Mouse (Mus musculus): ENCODE measurements around the gene Shf. TPM values are rescaled to one million over a fixed set of nuclear protein-coding genes. Genes with fewer than 3 reads are reported as not detected.

Shf gene
- polyA plus RNA-seq, 1 experiment from 2014 or later, result 13.8 TPM

DNA sequence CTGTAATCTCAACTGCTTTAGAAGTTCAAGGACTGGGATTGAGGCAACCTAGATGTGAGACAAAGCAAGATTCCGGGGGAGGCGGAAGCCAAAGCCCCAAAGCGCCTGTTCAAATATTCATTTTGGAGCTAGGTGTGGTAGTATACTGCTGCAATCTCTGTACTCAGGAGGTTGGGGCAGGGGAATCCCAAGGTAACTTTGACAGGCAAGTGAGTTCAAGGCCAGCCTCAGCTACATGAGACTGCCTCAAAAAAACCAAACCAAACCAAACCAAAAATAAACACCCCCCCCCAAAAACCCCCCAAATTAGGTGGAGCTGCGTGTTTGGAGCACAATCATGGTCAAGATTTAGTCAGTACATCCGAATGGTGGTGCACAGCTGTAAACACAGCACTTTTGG is 5.0 kb upstream of the Shf start:
- DNase-seq (ENCODE audit: low spot score) (no peak), ATAC-seq (ENCODE audit: insufficient read depth, low FRiP score, low TSS enrichment) (no peak)
- Histone ChIP-seq H3K4me3 (ENCODE audit: low read depth, low read length) (no peak overlapping the region), H3K27me3 (ENCODE audit: control insufficient read depth, insufficient read depth, low read length) (no peaks in the 10 kb centered on the region), H3K9ac (ENCODE audit: low read length) (no peak overlapping the region), H3K4me2 (ENCODE audit: low read depth) (no peak overlapping the region), H3K27ac (ENCODE audit: low read depth, low read length) (no peak overlapping the region), H3K9me3 (ENCODE audit: control insufficient read depth, low read length) (no peaks in the 10 kb centered on the region), H3K36me3 (ENCODE audit: control insufficient read depth, insufficient read depth, low read length) (no peaks in the 10 kb centered on the region), H3K4me1 (ENCODE audit: control insufficient read depth, insufficient read depth, low read length) (no peaks in the 10 kb centered on the region)
- WGBS, result 80% methylated on average over 5 of the region's 5 CpGs

DNA sequence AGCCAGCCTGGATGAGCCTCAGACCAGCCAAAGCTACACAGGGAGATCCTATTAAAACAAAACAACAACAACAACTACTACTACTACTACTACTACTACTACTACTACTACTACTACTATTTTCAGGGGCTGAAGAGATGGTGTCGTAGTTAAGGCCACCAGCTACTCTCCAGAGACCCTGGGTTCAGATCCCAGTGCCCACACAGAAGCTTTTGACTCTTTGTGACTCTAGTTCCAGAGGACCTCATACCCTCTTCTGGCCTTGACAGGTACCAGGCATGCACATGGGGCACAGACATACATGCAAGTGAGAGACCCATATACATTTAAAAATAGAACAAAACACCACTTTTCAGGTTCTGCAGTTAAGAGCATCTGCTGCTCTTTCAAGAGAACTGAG is 3.6 kb upstream of the Shf start:
- no peak for DNase-seq (ENCODE audit: low spot score)
- Histone ChIP-seq H3K9ac (ENCODE audit: low read length) (no peak overlapping the region), H3K4me2 (ENCODE audit: low read depth) (no peak overlapping the region), H3K4me3 (ENCODE audit: low read depth, low read length) (no peak overlapping the region), H3K4me1 (ENCODE audit: control insufficient read depth, insufficient read depth, low read length) (peaks cover under 1% of the 10 kb centered on the region), H3K36me3 (ENCODE audit: control insufficient read depth, insufficient read depth, low read length) (no peaks in the 10 kb centered on the region), H3K9me3 (ENCODE audit: control insufficient read depth, low read length) (no peaks in the 10 kb centered on the region), H3K27me3 (ENCODE audit: control insufficient read depth, insufficient read depth, low read length) (no peaks in the 10 kb centered on the region), H3K27ac (ENCODE audit: low read depth, low read length) (no peak overlapping the region)
- no peak for ATAC-seq (ENCODE audit: insufficient read depth, low FRiP score, low TSS enrichment)
- 78% methylated on average over 1 of the region's 1 CpGs for WGBS

DNA sequence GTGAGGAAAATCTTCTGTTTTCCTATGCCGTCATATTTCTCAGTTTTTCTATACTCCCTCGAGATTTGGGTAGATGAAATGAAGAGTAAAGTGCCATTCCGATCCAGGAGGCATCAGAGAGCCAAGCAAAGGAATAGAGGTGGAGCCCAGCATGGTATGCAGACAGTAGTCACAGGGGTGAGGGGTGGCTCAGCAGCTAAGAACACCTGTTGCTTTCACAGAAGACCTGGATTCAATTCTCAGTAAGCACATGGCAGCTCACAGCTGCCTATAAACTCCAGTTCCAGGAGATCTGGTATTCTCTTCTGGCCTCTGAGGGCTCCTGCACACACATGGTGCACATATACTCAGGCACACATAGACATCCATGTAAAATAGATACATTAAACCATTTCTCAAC is 3.1 kb upstream of the Shf start:
- no peaks in the 10 kb centered on the region for H3K9me3 ChIP-seq (ENCODE audit: control insufficient read depth, low read length)
- ATAC-seq (ENCODE audit: insufficient read depth, low FRiP score, low TSS enrichment) (no peak), DNase-seq (ENCODE audit: low spot score) (no peak)
- no peaks in the 10 kb centered on the region for H3K27me3 ChIP-seq (ENCODE audit: control insufficient read depth, insufficient read depth, low read length)
- no peak overlapping the region for H3K4me2 ChIP-seq (ENCODE audit: low read depth)
- no peak overlapping the region for H3K27ac ChIP-seq (ENCODE audit: low read depth, low read length)
- peaks cover 5% of the 10 kb centered on the region for H3K4me1 ChIP-seq (ENCODE audit: control insufficient read depth, insufficient read depth, low read length)
- no peak overlapping the region for H3K9ac ChIP-seq (ENCODE audit: low read length)
- no peaks in the 10 kb centered on the region for H3K36me3 ChIP-seq (ENCODE audit: control insufficient read depth, insufficient read depth, low read length)
- WGBS, result 78% methylated on average over 3 of the region's 3 CpGs
- H3K4me3 ChIP-seq (ENCODE audit: low read depth, low read length), result no peak overlapping the region

DNA sequence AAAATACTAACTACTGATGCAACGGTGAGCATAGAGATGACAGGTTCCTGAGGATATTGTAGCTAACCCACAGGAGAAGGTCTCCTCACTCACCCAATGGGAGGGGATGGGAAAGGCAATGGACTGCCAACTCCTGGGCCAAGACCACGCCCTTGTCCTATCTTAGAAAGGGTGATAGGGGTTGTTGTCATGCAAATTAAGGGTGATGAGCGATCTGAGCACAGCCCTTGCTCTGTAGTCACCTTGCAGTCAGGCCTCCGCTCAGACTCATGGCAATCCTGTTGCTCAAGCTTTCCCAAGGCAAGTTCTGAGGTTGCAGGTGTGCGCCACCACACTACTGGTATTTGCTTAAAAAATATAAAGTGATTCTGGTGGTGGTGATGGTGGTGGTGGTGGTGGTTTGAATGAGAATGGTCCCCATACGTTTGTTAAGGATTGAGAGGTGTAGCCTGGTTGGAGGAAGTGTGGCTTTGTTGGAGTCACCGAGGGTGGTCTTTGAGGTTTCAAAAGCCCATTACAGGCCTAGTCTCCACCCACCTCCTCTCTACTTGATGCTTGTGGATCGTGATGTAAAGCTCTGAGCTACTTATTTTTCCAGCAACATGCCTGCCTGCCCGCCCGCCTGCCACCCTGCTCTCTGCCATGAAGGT is 1.3 kb upstream of the Shf start:
- no peak for ATAC-seq (ENCODE audit: insufficient read depth, low FRiP score, low TSS enrichment)
- no peak overlapping the region for H3K4me3 ChIP-seq (ENCODE audit: low read depth, low read length)
- 25% methylated on average over 10 of the region's 10 CpGs for WGBS
- H3K4me2 ChIP-seq (ENCODE audit: low read depth), result no peak overlapping the region
- no peaks in the 10 kb centered on the region for H3K36me3 ChIP-seq (ENCODE audit: control insufficient read depth, insufficient read depth, low read length)
- H3K27ac ChIP-seq (ENCODE audit: low read depth, low read length), result no peak overlapping the region
- H3K9ac ChIP-seq (ENCODE audit: low read length), result no peak overlapping the region
- no peak for DNase-seq (ENCODE audit: low spot score)
- no peaks in the 10 kb centered on the region for H3K9me3 ChIP-seq (ENCODE audit: control insufficient read depth, low read length)
- H3K4me1 ChIP-seq (ENCODE audit: control insufficient read depth, insufficient read depth, low read length), result peaks cover 17% of the 10 kb centered on the region
- H3K27me3 ChIP-seq (ENCODE audit: control insufficient read depth, insufficient read depth, low read length), result no peaks in the 10 kb centered on the region

DNA sequence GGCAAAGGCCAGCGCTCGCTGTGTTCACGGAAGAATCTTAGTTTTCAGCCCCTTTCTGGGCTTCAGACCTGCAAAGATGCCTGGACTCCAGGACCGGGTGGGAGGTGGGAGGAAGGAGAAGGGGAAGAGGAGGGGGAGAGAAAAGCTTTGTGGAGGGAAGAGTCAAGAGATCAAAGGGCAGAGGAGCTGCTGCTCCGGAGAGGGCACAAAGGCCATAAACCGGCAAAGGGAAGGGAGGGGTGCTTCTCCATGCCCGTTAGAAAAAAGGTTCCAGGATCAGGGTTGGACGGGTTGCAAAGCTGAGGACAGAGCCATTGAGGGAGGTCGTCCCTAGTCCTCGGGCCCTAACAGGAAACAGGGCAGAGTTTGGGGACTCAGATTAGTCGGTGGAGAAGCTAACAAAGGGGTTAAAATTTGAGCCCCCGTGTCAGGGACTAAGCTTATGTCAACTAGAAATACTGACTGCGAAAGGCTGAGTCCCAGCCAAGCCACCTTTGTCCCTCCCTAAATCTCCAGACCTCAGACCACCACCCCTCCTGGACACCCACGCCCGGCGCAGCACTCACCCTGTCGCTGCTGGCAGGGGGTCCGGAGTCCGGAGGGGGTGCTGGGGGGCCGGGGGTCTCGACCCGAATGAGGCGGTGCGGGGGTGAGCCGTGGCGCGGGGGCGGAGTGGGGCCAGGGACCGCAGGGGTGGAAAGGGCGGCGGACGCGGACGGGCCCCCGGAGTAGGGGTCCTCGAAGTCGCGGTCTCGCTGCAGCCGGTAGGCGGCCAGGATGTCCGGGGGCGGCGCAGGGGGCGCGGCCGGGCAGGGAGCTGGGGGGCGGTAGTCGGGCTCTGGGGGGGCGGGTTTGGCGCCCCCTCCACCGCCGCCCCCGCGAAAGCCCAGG is 636 bp downstream of the Shf start:
- peak; percentile 45 for ATAC-seq (ENCODE audit: insufficient read depth, low FRiP score, low TSS enrichment)

DNA sequence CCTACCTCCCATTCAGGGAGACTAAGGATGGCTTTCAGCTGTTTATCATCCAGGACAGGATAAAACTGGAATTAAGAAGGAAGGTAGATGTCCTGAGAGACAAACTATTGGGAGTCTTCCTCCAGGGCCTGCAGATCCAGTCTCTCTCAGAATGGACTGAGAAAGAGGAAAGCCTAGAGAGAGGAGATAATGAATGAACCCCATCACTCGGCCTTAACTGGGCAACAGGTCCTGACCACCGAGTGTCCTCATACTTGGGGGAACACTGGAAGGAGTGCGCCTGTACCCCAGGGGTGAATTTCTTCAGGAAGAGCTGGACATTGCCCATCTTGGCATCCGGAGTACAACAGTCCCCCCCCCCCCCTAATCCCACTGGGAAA is 1.3 kb downstream of the Shf start:
- H3K4me1 ChIP-seq (ENCODE audit: control insufficient read depth, insufficient read depth, low read length), result peaks cover 17% of the 10 kb centered on the region
- DNase-seq (ENCODE audit: low spot score) (no peak), ATAC-seq (ENCODE audit: insufficient read depth, low FRiP score, low TSS enrichment) (no peak)
- H3K27ac ChIP-seq (ENCODE audit: low read depth, low read length), result no peak overlapping the region
- H3K36me3 ChIP-seq (ENCODE audit: control insufficient read depth, insufficient read depth, low read length), result peaks cover 4% of the 10 kb centered on the region; the same call in 1 of the 2 replicates
- 5% methylated on average over 4 of the region's 4 CpGs for WGBS
- no peaks in the 10 kb centered on the region for H3K27me3 ChIP-seq (ENCODE audit: control insufficient read depth, insufficient read depth, low read length)
- peak overlapping the region; percentile 95 for H3K4me3 ChIP-seq (ENCODE audit: low read depth, low read length)
- peak overlapping the region; percentile 96 for H3K9ac ChIP-seq (ENCODE audit: low read length)
- no peaks in the 10 kb centered on the region for H3K9me3 ChIP-seq (ENCODE audit: control insufficient read depth, low read length)
- peak overlapping the region; percentile 87 for H3K4me2 ChIP-seq (ENCODE audit: low read depth)

More for the DNA sequence above, 636 bp downstream of the Shf start:
- H3K4me1 ChIP-seq (ENCODE audit: control insufficient read depth, insufficient read depth, low read length), result peaks cover 17% of the 10 kb centered on the region
- peak overlapping the region; percentile 95 for H3K4me3 ChIP-seq (ENCODE audit: low read depth, low read length)
- H3K27me3 ChIP-seq (ENCODE audit: control insufficient read depth, insufficient read depth, low read length), result no peaks in the 10 kb centered on the region
- peaks cover 4% of the 10 kb centered on the region; the same call in 1 of the 2 replicates for H3K36me3 ChIP-seq (ENCODE audit: control insufficient read depth, insufficient read depth, low read length)
- DNase-seq (ENCODE audit: low spot score), result peak; percentile 48
- H3K4me2 ChIP-seq (ENCODE audit: low read depth), result peak overlapping the region; percentile 87
- 0% methylated on average over 37 of the region's 55 CpGs for WGBS
- H3K27ac ChIP-seq (ENCODE audit: low read depth, low read length), result no peak overlapping the region
- H3K9ac ChIP-seq (ENCODE audit: low read length), result peak overlapping the region; percentile 96
- no peaks in the 10 kb centered on the region for H3K9me3 ChIP-seq (ENCODE audit: control insufficient read depth, low read length)

DNA sequence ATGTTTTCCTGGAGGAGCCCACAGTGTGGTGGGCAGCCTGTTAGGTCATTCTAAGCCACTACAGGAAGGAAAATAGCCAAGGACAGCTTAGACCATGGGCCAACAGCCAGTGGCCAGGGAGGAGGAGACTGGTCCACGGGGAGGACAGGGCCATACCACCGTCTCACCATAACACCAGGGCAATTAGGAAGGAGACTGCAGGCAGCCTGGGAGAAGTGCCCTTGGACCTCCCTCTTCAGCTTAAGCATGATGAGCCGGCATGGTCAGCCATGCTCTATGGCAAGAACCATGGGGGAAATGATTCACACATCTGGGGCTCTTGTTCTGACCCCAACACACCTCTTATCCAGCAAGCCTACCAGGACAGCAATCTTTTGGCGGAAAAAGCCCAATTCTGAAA is 1.8 kb downstream of the Shf start:
- Histone ChIP-seq H3K4me2 (ENCODE audit: low read depth) (peak overlapping the region; percentile 87), H3K36me3 (ENCODE audit: control insufficient read depth, insufficient read depth, low read length) (peaks cover 4% of the 10 kb centered on the region; the same call in 1 of the 2 replicates), H3K27me3 (ENCODE audit: control insufficient read depth, insufficient read depth, low read length) (no peaks in the 10 kb centered on the region), H3K4me1 (ENCODE audit: control insufficient read depth, insufficient read depth, low read length) (peaks cover 19% of the 10 kb centered on the region), H3K4me3 (ENCODE audit: low read depth, low read length) (peak overlapping the region; percentile 95), H3K9ac (ENCODE audit: low read length) (peak overlapping the region; percentile 3), H3K9me3 (ENCODE audit: control insufficient read depth, low read length) (no peaks in the 10 kb centered on the region), H3K27ac (ENCODE audit: low read depth, low read length) (no peak overlapping the region)
- no peak for DNase-seq (ENCODE audit: low spot score)
- no peak for ATAC-seq (ENCODE audit: insufficient read depth, low FRiP score, low TSS enrichment)
- WGBS, result 19% methylated on average over 4 of the region's 4 CpGs

DNA sequence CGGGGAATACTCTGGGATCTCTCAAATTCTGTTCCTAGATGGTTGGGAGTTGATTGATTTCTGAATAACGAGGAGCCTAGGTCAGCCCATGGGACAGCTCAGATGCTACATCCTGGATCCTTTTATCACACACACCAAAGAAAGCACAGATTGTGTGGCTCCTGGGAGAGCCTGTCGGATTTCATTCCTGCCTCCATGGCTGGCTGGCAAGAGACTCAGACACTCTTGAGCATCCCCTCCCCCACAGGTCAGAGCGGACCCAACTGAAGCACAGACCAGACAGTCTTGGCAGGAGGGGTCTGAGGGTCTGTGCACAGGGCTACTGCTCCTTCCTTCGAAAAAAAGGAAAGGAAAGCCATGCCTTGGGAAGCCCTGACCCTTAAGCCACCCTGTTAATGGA is 2.3 kb downstream of the Shf start:
- 26% methylated on average over 5 of the region's 5 CpGs for WGBS
- Histone ChIP-seq H3K4me3 (ENCODE audit: low read depth, low read length) (peak overlapping the region; percentile 95), H3K36me3 (ENCODE audit: control insufficient read depth, insufficient read depth, low read length) (peaks cover 4% of the 10 kb centered on the region; the same call in 1 of the 2 replicates), H3K27ac (ENCODE audit: low read depth, low read length) (peak overlapping the region; percentile 31; the same call in 1 of the 2 replicates), H3K4me2 (ENCODE audit: low read depth) (peak overlapping the region; percentile 87), H3K9me3 (ENCODE audit: control insufficient read depth, low read length) (no peaks in the 10 kb centered on the region), H3K27me3 (ENCODE audit: control insufficient read depth, insufficient read depth, low read length) (no peaks in the 10 kb centered on the region), H3K9ac (ENCODE audit: low read length) (peak overlapping the region; percentile 3; the same call in 1 of the 2 replicates), H3K4me1 (ENCODE audit: control insufficient read depth, insufficient read depth, low read length) (peaks cover 19% of the 10 kb centered on the region)
- DNase-seq (ENCODE audit: low spot score) (no peak), ATAC-seq (ENCODE audit: insufficient read depth, low FRiP score, low TSS enrichment) (no peak)
